Mouse (Mus musculus): ENCODE measurements around the gene Specc1. TPM values are rescaled to one million over a fixed set of nuclear protein-coding genes. Genes with fewer than 3 reads are reported as not detected.

Gene Specc1
- polyA plus RNA-seq, 1 experiment from 2014 or later, result 14.3 TPM

DNA sequence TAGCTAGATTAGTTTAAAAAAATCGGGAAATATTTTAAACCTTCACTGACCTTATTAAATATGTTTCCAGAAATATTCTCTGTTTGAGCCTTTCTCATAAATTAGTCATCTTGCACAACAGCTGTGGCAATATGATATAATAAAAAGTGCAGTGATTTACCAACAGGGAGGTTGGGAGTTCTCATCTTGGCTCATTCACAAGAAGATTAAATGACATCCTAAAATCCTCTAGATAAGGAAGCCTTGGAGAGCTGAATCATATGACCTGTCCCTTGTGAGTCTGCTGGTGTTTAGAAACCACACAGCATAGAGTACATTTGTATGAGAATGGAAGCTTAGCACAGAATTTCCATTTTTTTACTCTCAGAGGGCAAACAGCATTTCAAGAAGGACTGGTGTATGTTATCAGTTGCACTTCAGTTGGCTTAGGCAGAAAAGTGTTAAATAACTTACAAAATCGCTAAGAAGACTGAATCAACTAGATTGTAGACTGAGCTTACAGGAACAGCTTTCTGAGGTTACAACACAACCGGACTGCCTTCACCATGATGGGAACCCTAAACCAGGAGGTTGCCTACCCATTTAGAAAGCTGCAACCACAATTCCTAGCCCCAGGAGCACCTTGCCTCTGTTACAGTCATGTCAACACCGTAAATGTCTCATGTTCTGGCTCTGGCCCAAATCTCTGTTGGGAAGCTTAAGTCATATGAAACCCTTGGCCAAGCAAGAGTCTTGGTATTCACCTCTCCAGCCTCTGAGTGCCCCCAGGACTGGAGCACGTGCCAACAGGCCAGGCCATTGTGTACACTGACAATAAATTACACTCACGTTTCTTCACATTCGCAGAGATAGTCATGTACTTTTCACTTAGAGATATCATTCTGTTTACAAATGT, 188.9 kb downstream of the Specc1 start:
- no peak for ATAC-seq
- WGBS, result 85% methylated on average over 7 of the region's 7 CpGs
- H3K9ac ChIP-seq (ENCODE audit: low read depth, low read length), result no peak overlapping the region
- H3K27ac ChIP-seq (ENCODE audit: low read depth, low read length), result no peak overlapping the region
- H3K4me1 ChIP-seq (ENCODE audit: control insufficient read depth, insufficient read depth, low read depth, low read length), result no peaks in the 10 kb centered on the region
- no peak overlapping the region for H3K4me2 ChIP-seq (ENCODE audit: low read length)
- no peaks in the 10 kb centered on the region for H3K27me3 ChIP-seq (replicated peaks; ENCODE audit: control insufficient read depth, insufficient read depth, low read length)
- H3K9me3 ChIP-seq (ENCODE audit: control insufficient read depth, low read length), result no peaks in the 10 kb centered on the region
- no peak overlapping the region for H3K4me3 ChIP-seq (ENCODE audit: low read length)
- H3K36me3 ChIP-seq (ENCODE audit: control insufficient read depth, insufficient read depth, low read length), result 0 out of 2 replicates have a peak, but pooled peaks cover 2% of the 10 kb centered on the region

DNA sequence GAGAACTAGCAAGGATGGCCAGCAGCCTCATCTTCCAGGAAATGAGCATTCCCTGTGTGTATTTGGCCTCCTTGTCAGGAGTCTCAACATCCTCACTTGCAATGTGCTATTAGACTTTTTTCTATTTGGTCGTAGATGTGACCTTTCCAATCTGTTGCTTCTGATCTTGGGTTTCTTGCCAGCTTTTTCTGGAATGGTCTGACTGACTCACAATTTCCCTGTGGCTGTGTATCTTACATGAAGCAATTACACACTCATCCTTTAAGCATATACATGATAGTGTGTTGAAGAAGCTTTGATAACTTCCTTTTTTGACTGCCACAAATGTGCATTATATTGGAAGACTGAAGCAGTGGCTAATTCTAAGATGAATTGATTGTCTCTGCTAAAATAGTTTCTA, 190.1 kb downstream of the Specc1 start:
- Histone ChIP-seq H3K27ac (ENCODE audit: low read depth, low read length) (no peak overlapping the region), H3K4me1 (ENCODE audit: control insufficient read depth, insufficient read depth, low read depth, low read length) (no peaks in the 10 kb centered on the region), H3K4me2 (ENCODE audit: low read length) (no peak overlapping the region), H3K4me3 (ENCODE audit: low read length) (no peak overlapping the region), H3K36me3 (ENCODE audit: control insufficient read depth, insufficient read depth, low read length) (0 out of 2 replicates have a peak, but pooled peaks cover 2% of the 10 kb centered on the region), H3K27me3 (replicated peaks; ENCODE audit: control insufficient read depth, insufficient read depth, low read length) (no peaks in the 10 kb centered on the region), H3K9me3 (ENCODE audit: control insufficient read depth, low read length) (no peaks in the 10 kb centered on the region), H3K9ac (ENCODE audit: low read depth, low read length) (no peak overlapping the region)
- WGBS, result 85% methylated on average over 1 of the region's 1 CpGs
- ATAC-seq, result no peak

DNA sequence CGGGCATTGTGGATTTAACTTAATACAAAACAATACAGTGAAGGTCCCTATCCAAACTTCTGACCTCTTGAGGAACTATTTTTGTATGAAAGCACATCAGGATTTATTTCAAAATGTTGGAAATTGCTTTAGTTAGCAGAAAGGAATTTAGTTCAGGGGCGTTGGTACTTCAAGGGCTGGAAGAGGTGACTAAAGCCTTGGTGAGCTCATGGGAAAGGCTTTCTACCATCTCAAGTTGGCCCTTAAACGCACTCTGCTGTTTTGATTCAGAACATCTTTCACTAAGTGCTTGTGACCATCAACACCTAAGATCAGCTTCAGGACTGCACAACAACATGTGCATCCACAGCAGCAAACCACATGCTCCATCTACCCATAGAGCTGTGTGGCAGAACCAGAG, 191.5 kb downstream of the Specc1 start:
- 90% methylated on average over 3 of the region's 3 CpGs for WGBS
- no peak overlapping the region for H3K9ac ChIP-seq (ENCODE audit: low read depth, low read length)
- H3K36me3 ChIP-seq (ENCODE audit: control insufficient read depth, insufficient read depth, low read length), result 0 out of 2 replicates have a peak, but pooled peaks cover 2% of the 10 kb centered on the region
- ATAC-seq, result no peak
- no peak overlapping the region for H3K27ac ChIP-seq (ENCODE audit: low read depth, low read length)
- H3K4me2 ChIP-seq (ENCODE audit: low read length), result no peak overlapping the region
- H3K9me3 ChIP-seq (ENCODE audit: control insufficient read depth, low read length), result no peaks in the 10 kb centered on the region
- H3K27me3 ChIP-seq (replicated peaks; ENCODE audit: control insufficient read depth, insufficient read depth, low read length), result no peaks in the 10 kb centered on the region
- no peaks in the 10 kb centered on the region for H3K4me1 ChIP-seq (ENCODE audit: control insufficient read depth, insufficient read depth, low read depth, low read length)
- no peak overlapping the region for H3K4me3 ChIP-seq (ENCODE audit: low read length)

DNA sequence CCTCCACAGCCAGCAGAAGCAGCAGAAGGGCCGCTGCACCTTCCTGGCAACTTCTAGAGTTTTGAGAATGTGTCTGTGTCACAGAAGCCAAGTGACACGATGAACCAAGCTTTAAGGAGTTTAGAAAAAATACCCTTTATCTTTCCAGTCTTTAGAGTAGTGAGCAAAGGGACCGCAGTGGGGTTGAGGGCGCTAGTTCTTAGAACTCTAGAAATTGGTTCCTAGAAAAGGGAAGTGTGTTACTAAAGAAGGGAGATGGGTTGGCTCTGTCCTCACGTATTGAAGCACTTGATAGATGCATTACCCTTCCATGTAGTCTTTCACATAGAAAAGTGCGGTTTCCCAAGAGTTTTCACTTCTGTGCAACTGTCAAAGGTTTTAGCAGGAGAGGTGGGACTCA, 191.9 kb downstream of the Specc1 start:
- Histone ChIP-seq H3K9ac (ENCODE audit: low read depth, low read length) (no peak overlapping the region), H3K9me3 (ENCODE audit: control insufficient read depth, low read length) (no peaks in the 10 kb centered on the region), H3K4me2 (ENCODE audit: low read length) (no peak overlapping the region), H3K4me3 (ENCODE audit: low read length) (no peak overlapping the region), H3K27ac (ENCODE audit: low read depth, low read length) (no peak overlapping the region), H3K4me1 (ENCODE audit: control insufficient read depth, insufficient read depth, low read depth, low read length) (no peaks in the 10 kb centered on the region), H3K36me3 (ENCODE audit: control insufficient read depth, insufficient read depth, low read length) (0 out of 2 replicates have a peak, but pooled peaks cover 2% of the 10 kb centered on the region), H3K27me3 (replicated peaks; ENCODE audit: control insufficient read depth, insufficient read depth, low read length) (no peaks in the 10 kb centered on the region)
- WGBS, result 94% methylated on average over 6 of the region's 6 CpGs
- ATAC-seq, result no peak

DNA sequence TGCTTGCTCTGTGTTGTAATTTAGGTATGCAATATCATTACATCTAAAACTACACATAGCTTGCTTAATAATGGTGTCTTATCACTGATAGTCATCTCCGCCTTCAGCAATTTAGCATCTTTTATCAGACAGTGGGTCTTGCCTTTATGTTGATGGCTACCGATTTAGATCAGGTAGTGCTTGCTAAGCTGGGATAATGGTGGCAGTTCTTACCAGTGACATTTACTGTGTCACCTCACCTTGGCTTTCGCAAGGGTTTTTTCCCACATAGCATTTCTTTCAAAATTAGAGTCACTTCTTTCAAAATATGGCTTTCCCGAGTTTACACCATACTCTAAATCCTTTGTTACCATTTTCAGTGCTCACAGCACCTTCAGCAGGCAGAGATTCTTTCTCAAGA, 196.5 kb downstream of the Specc1 start:
- no peak overlapping the region for H3K4me3 ChIP-seq (ENCODE audit: low read length)
- H3K36me3 ChIP-seq (ENCODE audit: control insufficient read depth, insufficient read depth, low read length), result no peaks in the 10 kb centered on the region
- no peaks in the 10 kb centered on the region for H3K27me3 ChIP-seq (replicated peaks; ENCODE audit: control insufficient read depth, insufficient read depth, low read length)
- no peak for ATAC-seq
- H3K9ac ChIP-seq (ENCODE audit: low read depth, low read length), result no peak overlapping the region
- H3K4me2 ChIP-seq (ENCODE audit: low read length), result no peak overlapping the region
- H3K27ac ChIP-seq (ENCODE audit: low read depth, low read length), result no peak overlapping the region
- no peaks in the 10 kb centered on the region for H3K4me1 ChIP-seq (ENCODE audit: control insufficient read depth, insufficient read depth, low read depth, low read length)
- WGBS, result 91% methylated on average over 4 of the region's 4 CpGs
- no peaks in the 10 kb centered on the region for H3K9me3 ChIP-seq (ENCODE audit: control insufficient read depth, low read length)

DNA sequence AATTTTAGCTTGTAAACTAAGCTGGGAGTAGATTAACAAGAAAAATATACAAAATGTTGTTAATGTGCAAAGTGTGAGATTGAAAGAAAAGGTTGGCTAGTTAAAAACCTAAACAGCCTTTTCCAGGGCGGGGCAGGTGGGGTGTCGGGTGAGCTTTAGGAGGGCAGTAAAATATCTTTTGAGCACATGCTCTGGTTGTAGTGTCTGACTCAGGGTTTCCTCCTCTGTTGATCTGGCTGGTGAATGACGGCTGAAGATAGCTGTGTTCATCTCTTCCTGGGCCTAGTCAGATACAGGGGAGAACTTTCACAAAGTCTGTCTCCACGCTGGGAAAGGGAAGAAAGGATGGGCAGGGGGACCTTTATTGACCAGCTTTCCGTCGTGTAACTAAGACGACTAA, 203.2 kb downstream of the Specc1 start:
- Histone ChIP-seq H3K36me3 (ENCODE audit: control insufficient read depth, insufficient read depth, low read length) (0 out of 2 replicates have a peak, but pooled peaks cover 2% of the 10 kb centered on the region), H3K9ac (ENCODE audit: low read depth, low read length) (no peak overlapping the region), H3K27me3 (replicated peaks; ENCODE audit: control insufficient read depth, insufficient read depth, low read length) (no peaks in the 10 kb centered on the region), H3K4me3 (ENCODE audit: low read length) (no peak overlapping the region), H3K4me1 (ENCODE audit: control insufficient read depth, insufficient read depth, low read depth, low read length) (no peaks in the 10 kb centered on the region), H3K9me3 (ENCODE audit: control insufficient read depth, low read length) (no peaks in the 10 kb centered on the region), H3K4me2 (ENCODE audit: low read length) (no peak overlapping the region), H3K27ac (ENCODE audit: low read depth, low read length) (no peak overlapping the region)
- no peak for ATAC-seq
- WGBS, result 93% methylated on average over 7 of the region's 7 CpGs

DNA sequence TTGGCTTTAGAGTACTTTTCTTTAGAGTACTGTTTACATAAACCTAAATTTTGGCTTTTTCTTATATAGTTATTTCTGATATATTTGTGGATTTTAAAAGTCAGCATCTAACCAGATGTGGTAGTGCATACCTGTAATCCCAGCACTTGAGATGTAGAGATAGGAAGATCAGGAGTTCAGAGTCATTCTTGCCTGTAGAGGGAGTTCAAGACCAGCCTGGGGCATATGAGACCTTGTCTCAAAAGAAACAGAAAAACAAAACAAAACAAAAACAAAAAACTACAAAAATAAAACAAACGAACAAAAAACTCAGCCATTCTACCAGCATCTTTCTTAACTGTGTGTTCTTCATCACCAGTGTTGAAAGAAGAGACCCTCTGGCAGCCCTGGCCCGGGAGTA, 204.9 kb downstream of the Specc1 start:
- Histone ChIP-seq H3K4me3 (ENCODE audit: low read length) (no peak overlapping the region), H3K9ac (ENCODE audit: low read depth, low read length) (no peak overlapping the region), H3K9me3 (ENCODE audit: control insufficient read depth, low read length) (no peaks in the 10 kb centered on the region), H3K4me1 (ENCODE audit: control insufficient read depth, insufficient read depth, low read depth, low read length) (no peaks in the 10 kb centered on the region), H3K4me2 (ENCODE audit: low read length) (no peak overlapping the region), H3K36me3 (ENCODE audit: control insufficient read depth, insufficient read depth, low read length) (0 out of 2 replicates have a peak, but pooled peaks cover 2% of the 10 kb centered on the region), H3K27ac (ENCODE audit: low read depth, low read length) (no peak overlapping the region), H3K27me3 (replicated peaks; ENCODE audit: control insufficient read depth, insufficient read depth, low read length) (no peaks in the 10 kb centered on the region)
- WGBS, result 93% methylated on average over 2 of the region's 2 CpGs
- ATAC-seq, result no peak

DNA sequence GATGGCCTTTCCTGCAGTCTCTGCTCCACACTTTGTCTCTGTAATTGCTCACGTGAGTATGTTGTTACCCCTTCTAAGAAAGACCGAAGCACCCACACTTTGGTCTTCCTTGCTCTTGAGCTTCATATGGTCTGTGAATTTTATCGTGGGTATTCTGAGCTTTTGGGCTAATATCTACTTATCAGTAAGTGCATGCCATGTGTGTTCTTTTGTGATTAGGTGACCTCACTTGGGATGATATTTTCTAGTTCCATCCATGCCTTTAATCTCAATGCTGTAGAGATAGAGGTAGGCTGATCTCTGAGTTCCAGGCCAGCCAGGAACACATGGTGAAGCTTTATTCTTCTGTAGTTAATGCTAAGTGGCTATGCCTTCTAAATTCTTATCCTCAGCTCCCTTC, 207.8 kb downstream of the Specc1 start:
- H3K4me3 ChIP-seq (ENCODE audit: low read length), result no peak overlapping the region
- ATAC-seq, result no peak
- 97% methylated on average over 3 of the region's 3 CpGs for WGBS
- no peaks in the 10 kb centered on the region for H3K27me3 ChIP-seq (replicated peaks; ENCODE audit: control insufficient read depth, insufficient read depth, low read length)
- no peak overlapping the region for H3K4me2 ChIP-seq (ENCODE audit: low read length)
- H3K9me3 ChIP-seq (ENCODE audit: control insufficient read depth, low read length), result no peaks in the 10 kb centered on the region
- no peak overlapping the region for H3K27ac ChIP-seq (ENCODE audit: low read depth, low read length)
- 0 out of 2 replicates have a peak, but pooled peaks cover 2% of the 10 kb centered on the region for H3K36me3 ChIP-seq (ENCODE audit: control insufficient read depth, insufficient read depth, low read length)
- H3K9ac ChIP-seq (ENCODE audit: low read depth, low read length), result no peak overlapping the region
- H3K4me1 ChIP-seq (ENCODE audit: control insufficient read depth, insufficient read depth, low read depth, low read length), result no peaks in the 10 kb centered on the region

DNA sequence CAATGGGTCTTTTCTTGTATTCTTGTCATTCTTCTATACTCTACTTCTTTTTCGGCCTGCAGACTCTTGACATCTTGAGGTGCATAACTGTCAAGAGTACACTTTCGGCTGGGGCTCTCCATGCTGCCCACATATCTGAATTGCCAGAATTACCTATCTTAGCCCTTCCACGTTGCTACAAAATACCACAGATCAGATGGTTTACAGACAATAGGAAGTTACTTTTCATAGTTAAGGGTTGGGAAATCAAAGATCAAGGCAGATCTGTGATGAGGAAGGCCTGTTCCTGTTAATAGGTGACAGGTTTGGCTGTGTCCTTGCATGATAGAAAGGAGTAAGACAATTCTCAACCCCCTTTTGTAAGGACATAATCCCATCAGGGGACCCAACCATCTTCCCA, 209.9 kb downstream of the Specc1 start:
- ATAC-seq, result no peak
- WGBS, result 79% methylated on average over 3 of the region's 3 CpGs
- H3K9me3 ChIP-seq (ENCODE audit: control insufficient read depth, low read length), result no peaks in the 10 kb centered on the region
- H3K27me3 ChIP-seq (replicated peaks; ENCODE audit: control insufficient read depth, insufficient read depth, low read length), result no peaks in the 10 kb centered on the region
- H3K4me2 ChIP-seq (ENCODE audit: low read length), result no peak overlapping the region
- no peak overlapping the region for H3K27ac ChIP-seq (ENCODE audit: low read depth, low read length)
- H3K9ac ChIP-seq (ENCODE audit: low read depth, low read length), result no peak overlapping the region
- H3K4me3 ChIP-seq (ENCODE audit: low read length), result no peak overlapping the region
- H3K4me1 ChIP-seq (ENCODE audit: control insufficient read depth, insufficient read depth, low read depth, low read length), result no peaks in the 10 kb centered on the region
- H3K36me3 ChIP-seq (ENCODE audit: control insufficient read depth, insufficient read depth, low read length), result no peaks in the 10 kb centered on the region

All from hindbrain, embryonic 16.5 days (tissue).